Mouse (Mus musculus): ENCODE measurements at regions not wholly inside any gene's neighbourhood (a gene's known extent, or its start where the extent isn't known, plus 50 kb on each side); places are given as distances from the start of the nearest gene placed in this dataset.

- WGBS, result 87% methylated on average over 4 of the region's 4 CpGs
- TF ChIP-seq CTCF (IDR thresholded peaks at IDR 0.05), result no peak
- TF ChIP-seq EP300 (IDR thresholded peaks at IDR 0.05), result no peak
- H3K36me3 ChIP-seq (ENCODE audit: insufficient read depth, low read length), result no peaks in the 10 kb centered on the region
- no peaks in the 10 kb centered on the region for H3K4me1 ChIP-seq (ENCODE audit: insufficient read depth, low read depth, low read length)
- H3K27ac ChIP-seq (ENCODE audit: low read length), result no peak overlapping the region
- no peak for ATAC-seq
- no peak overlapping the region for H3K9ac ChIP-seq (replicated peaks; ENCODE audit: low read depth)
- no peaks in the 10 kb centered on the region for H3K9me3 ChIP-seq (ENCODE audit: low read length)
- no peak overlapping the region for H3K4me2 ChIP-seq (replicated peaks; ENCODE audit: low read depth, low read length)
- no peaks in the 10 kb centered on the region for H3K27me3 ChIP-seq (replicated peaks; ENCODE audit: insufficient read depth, low read length)
- H3K4me3 ChIP-seq (ENCODE audit: low read depth, low read length), result no peak overlapping the region
- DNase-seq (ENCODE audit: low spot score), result no peak
Observed at GRCm38 (mm10) chr9:80718516-80718915, 253.2 kb upstream of the Impg1 start.

- no peaks in the 10 kb centered on the region for H3K4me1 ChIP-seq (ENCODE audit: insufficient read depth, low read depth, low read length)
- no peaks in the 10 kb centered on the region for H3K27me3 ChIP-seq (replicated peaks; ENCODE audit: insufficient read depth, low read length)
- no peak overlapping the region for H3K4me3 ChIP-seq (ENCODE audit: low read depth, low read length)
- no peaks in the 10 kb centered on the region for H3K9me3 ChIP-seq (ENCODE audit: low read length)
- TF ChIP-seq EP300 (IDR thresholded peaks at IDR 0.05) (no peak), CTCF (IDR thresholded peaks at IDR 0.05) (no peak)
- H3K4me2 ChIP-seq (replicated peaks; ENCODE audit: low read depth, low read length), result no peak overlapping the region
- no peak overlapping the region for H3K9ac ChIP-seq (replicated peaks; ENCODE audit: low read depth)
- ATAC-seq, result no peak
- no peak overlapping the region for H3K27ac ChIP-seq (ENCODE audit: low read length)
- no peak for DNase-seq (ENCODE audit: low spot score)
- no peaks in the 10 kb centered on the region for H3K36me3 ChIP-seq (ENCODE audit: insufficient read depth, low read length)
Observed at GRCm38 (mm10) chr9:80709781-80710180, 244.5 kb upstream of the Impg1 start.

- 82% methylated on average over 2 of the region's 2 CpGs for WGBS
- no peak for DNase-seq (ENCODE audit: low spot score)
Observed at GRCm38 (mm10) chr9:80705264-80705663, 240.0 kb upstream of the Impg1 start.

GRCm38 (mm10) chr9:80697171-80697570 is 231.9 kb upstream of the Impg1 start:
- no peak for ATAC-seq
- Histone ChIP-seq H3K27ac (ENCODE audit: low read length) (no peak overlapping the region), H3K4me1 (ENCODE audit: insufficient read depth, low read depth, low read length) (no peaks in the 10 kb centered on the region), H3K9ac (replicated peaks; ENCODE audit: low read depth) (no peak overlapping the region), H3K27me3 (replicated peaks; ENCODE audit: insufficient read depth, low read length) (no peaks in the 10 kb centered on the region), H3K4me2 (replicated peaks; ENCODE audit: low read depth, low read length) (no peak overlapping the region), H3K4me3 (ENCODE audit: low read depth, low read length) (no peak overlapping the region), H3K36me3 (ENCODE audit: insufficient read depth, low read length) (no peaks in the 10 kb centered on the region), H3K9me3 (ENCODE audit: low read length) (no peaks in the 10 kb centered on the region)
- TF ChIP-seq EP300 (IDR thresholded peaks at IDR 0.05) (no peak), CTCF (IDR thresholded peaks at IDR 0.05) (no peak)
- peak; percentile 11 for DNase-seq (ENCODE audit: low spot score)
- 56% methylated on average over 2 of the region's 2 CpGs for WGBS

More at GRCm38 (mm10) chr9:80705264-80705663, 240.0 kb upstream of the Impg1 start:
- TF ChIP-seq CTCF (IDR thresholded peaks at IDR 0.05) (no peak), EP300 (IDR thresholded peaks at IDR 0.05) (no peak)
- Histone ChIP-seq H3K27ac (ENCODE audit: low read length) (no peak overlapping the region), H3K4me1 (ENCODE audit: insufficient read depth, low read depth, low read length) (no peaks in the 10 kb centered on the region), H3K4me2 (replicated peaks; ENCODE audit: low read depth, low read length) (no peak overlapping the region), H3K4me3 (ENCODE audit: low read depth, low read length) (no peak overlapping the region), H3K9ac (replicated peaks; ENCODE audit: low read depth) (no peak overlapping the region), H3K27me3 (replicated peaks; ENCODE audit: insufficient read depth, low read length) (no peaks in the 10 kb centered on the region), H3K36me3 (ENCODE audit: insufficient read depth, low read length) (no peaks in the 10 kb centered on the region), H3K9me3 (ENCODE audit: low read length) (no peaks in the 10 kb centered on the region)
- ATAC-seq, result no peak

- Histone ChIP-seq H3K27ac (ENCODE audit: low read length) (no peak overlapping the region), H3K27me3 (replicated peaks; ENCODE audit: insufficient read depth, low read length) (no peaks in the 10 kb centered on the region), H3K4me2 (replicated peaks; ENCODE audit: low read depth, low read length) (0 out of 2 replicates have a peak overlapping the region, but pooled peaks have one; percentile 8), H3K9ac (replicated peaks; ENCODE audit: low read depth) (no peak overlapping the region), H3K4me3 (ENCODE audit: low read depth, low read length) (no peak overlapping the region), H3K9me3 (ENCODE audit: low read length) (no peaks in the 10 kb centered on the region), H3K4me1 (ENCODE audit: insufficient read depth, low read depth, low read length) (no peaks in the 10 kb centered on the region), H3K36me3 (ENCODE audit: insufficient read depth, low read length) (no peaks in the 10 kb centered on the region)
- peak; percentile 73 for ATAC-seq
- peak; percentile 72 for DNase-seq (ENCODE audit: low spot score)
- TF ChIP-seq EP300 (IDR thresholded peaks at IDR 0.05), result no peak
- TF ChIP-seq CTCF (IDR thresholded peaks at IDR 0.05), result no peak
- WGBS, result 42% methylated on average over 9 of the region's 9 CpGs
Observed at GRCm38 (mm10) chr9:80688481-80689086, 223.3 kb upstream of the Impg1 start.

- ATAC-seq, result no peak
Observed at GRCm38 (mm10) chr9:80683030-80683692, 217.9 kb upstream of the Impg1 start.

More at GRCm38 (mm10) chr9:80683030-80683692, 217.9 kb upstream of the Impg1 start:
- DNase-seq (ENCODE audit: low spot score), result no peak
- H3K27ac ChIP-seq (ENCODE audit: low read length), result no peak overlapping the region
- H3K4me2 ChIP-seq (replicated peaks; ENCODE audit: low read depth, low read length), result no peak overlapping the region
- H3K9me3 ChIP-seq (ENCODE audit: low read length), result no peaks in the 10 kb centered on the region
- H3K4me3 ChIP-seq (ENCODE audit: low read depth, low read length), result no peak overlapping the region
- 55% methylated on average over 5 of the region's 5 CpGs for WGBS
- no peaks in the 10 kb centered on the region for H3K27me3 ChIP-seq (replicated peaks; ENCODE audit: insufficient read depth, low read length)
- no peaks in the 10 kb centered on the region for H3K36me3 ChIP-seq (ENCODE audit: insufficient read depth, low read length)
- TF ChIP-seq CTCF (IDR thresholded peaks at IDR 0.05) (no peak), EP300 (IDR thresholded peaks at IDR 0.05) (no peak)
- H3K9ac ChIP-seq (replicated peaks; ENCODE audit: low read depth), result no peak overlapping the region
- no peaks in the 10 kb centered on the region for H3K4me1 ChIP-seq (ENCODE audit: insufficient read depth, low read depth, low read length)

All from lung, postnatal 0 days (tissue).